Mouse (Mus musculus) MEL (cell line): ENCODE measurements around the gene Hlf.

Source experiments
- CTCF ChIP-seq, 3 experiments: IDR thresholded peaks in 2 of 3; conservative IDR thresholded peaks in 1 of 3; 2 replicates each; pipeline ENCODE4 v1.5.1; 2011 to 2012; ENCODE audit warnings: low read length in 3 of 3, low read depth in 2 of 3, mild to moderate bottlenecking in 2 of 3, improper control_type of control experiment in 1 of 3, inconsistent platforms in 1 of 3, mixed read lengths in 1 of 3, moderate library complexity in 1 of 3; ENCODE audit not compliant: control insufficient read depth in 1 of 3, insufficient read depth in 1 of 3, poor library complexity in 1 of 3, severe bottlenecking in 1 of 3
- EP300 ChIP-seq, 2 experiments: IDR thresholded peaks; 2 replicates each; pipeline ENCODE4 v1.6.1; 2011; ENCODE audit warnings: improper control_type of control experiment in 2 of 2, low read length in 2 of 2, low read depth in 1 of 2, mild to moderate bottlenecking in 1 of 2
- MXI1 ChIP-seq: IDR thresholded peaks from 2 replicates; pipeline ENCODE4 v1.6.1; 2011; ENCODE audit warnings: mild to moderate bottlenecking, low read depth, low read length, improper control_type of control experiment
- POLR2A ChIP-seq, 2 experiments: IDR thresholded peaks; 2 replicates each; pipeline ENCODE4 v1.6.1; 2011 to 2012; ENCODE audit warnings: low read length in 2 of 2, mild to moderate bottlenecking in 2 of 2, control low read depth in 1 of 2, improper control_type of control experiment in 1 of 2, low read depth in 1 of 2, moderate library complexity in 1 of 2; ENCODE audit not compliant: control insufficient read depth in 1 of 2, insufficient read depth in 1 of 2, poor library complexity in 1 of 2
- POLR2AphosphoS2 ChIP-seq: IDR thresholded peaks from 2 replicates; pipeline ENCODE4 v1.6.1; 2011; ENCODE audit warnings: low read length, improper control_type of control experiment
- SIN3A ChIP-seq: IDR thresholded peaks from 2 replicates; pipeline ENCODE4 v1.6.1; 2012; ENCODE audit warnings: low read length, improper control_type of control experiment, inconsistent platforms
- TCF12 ChIP-seq: IDR thresholded peaks from 2 replicates; pipeline ENCODE4 v1.6.1; 2014; ENCODE audit warnings: low read depth, mild to moderate bottlenecking, inconsistent platforms, low read length, improper control_type of control experiment, moderate library complexity
- USF1 ChIP-seq: IDR thresholded peaks from 2 replicates; pipeline ENCODE4 v1.6.1; 2014; ENCODE audit warnings: low read depth, mild to moderate bottlenecking, inconsistent platforms, low read length, improper control_type of control experiment, moderate library complexity
- ZMIZ1 ChIP-seq: IDR thresholded peaks from 2 replicates; pipeline ENCODE4 v1.6.1; 2012; ENCODE audit warnings: low read depth, mild to moderate bottlenecking, inconsistent platforms, low read length, improper control_type of control experiment, moderate library complexity

DNA sequence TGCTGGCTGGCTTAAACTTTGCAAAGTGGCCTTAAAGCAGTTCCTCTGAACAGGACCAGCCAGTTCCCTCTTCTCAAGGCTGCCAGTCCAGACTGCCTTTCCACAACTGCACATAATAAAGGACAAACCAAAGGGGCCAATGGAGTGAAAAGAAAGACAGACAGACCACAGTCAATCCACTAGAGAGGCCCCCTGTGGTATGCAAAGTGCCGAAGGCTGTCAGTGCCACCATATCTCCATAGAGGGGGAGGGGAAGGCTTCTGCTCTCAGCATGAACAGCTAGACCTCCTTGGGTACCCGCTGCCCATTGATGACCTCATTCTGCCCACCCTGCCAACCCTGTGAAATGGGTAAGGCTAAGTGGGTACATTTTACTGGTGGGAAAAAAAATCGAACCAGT lies 34.7 kb downstream of the Hlf start:
- TF ChIP-seq CTCF (IDR thresholded peaks at IDR 0.05 in 2 of 3, conservative IDR thresholded peaks at IDR 0.05 in 1 of 3; ENCODE audit: control insufficient read depth in 1 of 3, insufficient read depth in 1 of 3, low read depth in 2 of 3, low read length in 3 of 3, poor library complexity in 1 of 3, severe bottlenecking in 1 of 3) (no peak), SIN3A (no peak), EP300 (IDR thresholded peaks at IDR 0.05; ENCODE audit: low read depth in 1 of 2, low read length in 2 of 2) (no peak), POLR2A (IDR thresholded peaks at IDR 0.05; ENCODE audit: control insufficient read depth in 1 of 2, insufficient read depth in 1 of 2, low read depth in 1 of 2, low read length in 2 of 2, poor library complexity in 1 of 2) (no peak), TCF12 (no peak), MXI1 (no peak), POLR2AphosphoS2 (no peak), USF1 (no peak), ZMIZ1 (no peak)
